Mouse (Mus musculus) kidney, postnatal 0 days (tissue): Measurements from ENCODE around the gene 4930512M02Rik. TPM values are rescaled to one million over a fixed set of nuclear protein-coding genes. Genes with fewer than 3 reads are reported as not detected.

Source experiments
- ATAC-seq: fragments of 200-750 bp; cut with Nextera tagmentation; replicated peaks from 2 replicates; pipeline ENCODE4 v1.8.0; 2017; ENCODE audit warnings: low read depth, moderate number of reproducible peaks, moderate TSS enrichment, moderate library complexity; ENCODE audit not compliant: low FRiP score
- DNase-seq: peaks from one replicate; pipeline ENCODE4 v3.0.0-alpha.2; 2016; ENCODE audit warnings: low spot score
- H3K27ac ChIP-seq: fragments of 300-500 bp; sonication (generic); 2 replicates; pipeline ENCODE4 v1.5.1; 2014; ENCODE audit warnings: mild to moderate bottlenecking
- H3K27me3 ChIP-seq: fragments of 300-500 bp; sonication (generic); 2 replicates; pipeline ENCODE4 v1.6.1; 2014; ENCODE audit warnings: low read length, mixed read lengths; ENCODE audit not compliant: insufficient read depth
- H3K36me3 ChIP-seq: fragments of 300-500 bp; sonication (generic); 2 replicates; pipeline ENCODE4 v1.6.1; 2014; ENCODE audit warnings: low read length, mixed read lengths; ENCODE audit not compliant: insufficient read depth
- H3K4me1 ChIP-seq: fragments of 300-500 bp; sonication (generic); replicated peaks from 2 replicates; pipeline ENCODE4 v1.6.1; 2014; ENCODE audit warnings: antibody characterized with exemption, low read length, mixed read lengths; ENCODE audit not compliant: insufficient read depth
- H3K4me2 ChIP-seq: fragments of 300-500 bp; sonication (generic); 2 replicates; pipeline ENCODE4 v1.6.1; 2014; ENCODE audit warnings: mild to moderate bottlenecking, low read length, moderate library complexity, mixed read lengths
- H3K4me3 ChIP-seq: fragments of 300-500 bp; sonication (generic); replicated peaks from 2 replicates; pipeline ENCODE4 v1.5.1; 2014; ENCODE audit warnings: low read depth, low read length
- H3K9ac ChIP-seq: fragments of 300-500 bp; sonication (generic); 2 replicates; pipeline ENCODE4 v1.6.1; 2014; ENCODE audit warnings: low read depth, low read length
- H3K9me3 ChIP-seq: fragments of 300-500 bp; sonication (generic); replicated peaks from 2 replicates; pipeline ENCODE4 v1.6.1; 2016; ENCODE audit warnings: low read length, inconsistent platforms, mixed read lengths
- CTCF ChIP-seq: IDR thresholded peaks from 2 replicates; pipeline ENCODE4 v1.5.1; 2016; ENCODE audit warnings: antibody characterized with exemption, low read depth, mild to moderate bottlenecking, moderate library complexity
- WGBS: fragments of 180-500 bp; shearing (Covaris S2); extraction: QIAGEN DNeasy Blood & Tissue Kit; methylation state at CpG from one replicate; pipeline ENCODE4 v1.1.7; 2014; 5-methylcytosine and 5-hydroxymethylcytosine counted together
- polyA plus RNA-seq: library from polyadenylated mRNA; unstranded; fragments of >200 nt; fragmentation: Nextera tagmentation; extraction: Ambion mirVana; gene quantifications from 2 replicates; pipeline ENCODE4 v1.2.1, GENCODE M21; 2015

The 4930512M02Rik gene
- polyA plus RNA-seq, 1 experiment from 2014 or later: not detected

DNA sequence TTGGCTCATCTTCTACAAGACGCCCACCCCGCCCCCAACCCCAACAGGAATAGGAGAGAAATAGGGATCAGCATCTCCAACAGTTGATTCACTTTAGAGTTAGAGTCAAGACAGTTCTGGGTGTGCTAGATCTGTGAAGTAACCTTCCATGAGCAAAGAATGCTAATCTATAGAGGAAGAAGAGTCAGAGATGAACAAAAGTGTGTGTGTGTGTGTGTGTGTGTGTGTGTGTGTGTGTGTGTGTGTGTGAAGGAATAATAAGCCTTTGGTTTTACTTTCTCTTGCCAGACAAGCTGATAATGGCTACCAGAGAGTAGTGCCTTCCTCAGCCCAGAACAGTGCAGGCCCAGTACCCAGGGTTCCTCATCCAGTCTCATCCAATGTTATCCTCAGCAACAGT is 59.6 kb downstream of the 4930512M02Rik start:
- Histone ChIP-seq H3K4me3 (no peak overlapping the region), H3K4me1 (no peaks in the 10 kb centered on the region), H3K9ac (no peak overlapping the region), H3K9me3 (no peaks in the 10 kb centered on the region), H3K27me3 (no peaks in the 10 kb centered on the region), H3K27ac (no peak overlapping the region), H3K36me3 (no peaks in the 10 kb centered on the region), H3K4me2 (no peak overlapping the region)
- 85% methylated on average over 2 of the region's 2 CpGs for WGBS
- no peak for ATAC-seq
- no peak for TF ChIP-seq CTCF
- no peak for DNase-seq

DNA sequence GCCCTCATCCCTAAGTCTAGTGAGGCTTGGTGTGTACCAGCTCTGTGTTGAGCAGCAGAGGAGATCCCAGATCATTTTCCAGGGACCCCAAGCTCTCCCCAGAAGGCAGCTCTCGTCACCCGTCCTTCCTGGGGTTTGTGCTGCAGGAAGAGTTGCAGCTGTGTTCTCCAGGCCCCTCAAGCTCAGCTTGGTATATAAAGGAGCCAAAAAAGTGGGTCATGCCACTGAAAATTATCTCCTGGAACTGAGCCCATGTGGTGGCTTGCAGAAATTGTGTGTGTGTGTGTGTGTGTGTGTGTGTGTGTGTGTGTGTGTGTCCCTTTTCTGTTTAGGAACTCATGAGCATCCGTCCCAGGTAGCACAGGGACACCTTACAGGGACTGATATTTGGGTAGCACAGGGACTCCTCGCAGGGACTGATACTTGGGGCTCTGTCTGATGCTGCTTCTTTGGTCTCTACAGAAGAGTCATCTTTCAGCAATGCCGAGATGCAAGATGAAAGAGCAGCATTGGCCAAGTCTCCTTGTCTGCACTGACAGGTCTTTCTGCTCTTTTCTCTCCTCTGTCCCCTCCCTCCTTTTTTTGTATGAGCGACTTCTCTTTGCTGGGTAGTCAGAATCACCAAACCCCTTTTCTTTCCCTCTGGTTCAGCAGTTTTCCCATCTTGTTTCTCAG is 62.4 kb downstream of the 4930512M02Rik start:
- no peak overlapping the region for H3K4me3 ChIP-seq
- no peak overlapping the region for H3K9ac ChIP-seq
- H3K9me3 ChIP-seq: no peaks in the 10 kb centered on the region
- H3K36me3 ChIP-seq: no peaks in the 10 kb centered on the region
- ATAC-seq (no peak), DNase-seq (no peak)
- no peak for TF ChIP-seq CTCF
- no peaks in the 10 kb centered on the region for H3K27me3 ChIP-seq
- 67% methylated on average over 6 of the region's 6 CpGs for WGBS
- H3K4me1 ChIP-seq: no peaks in the 10 kb centered on the region
- H3K4me2 ChIP-seq: no peak overlapping the region
- no peak overlapping the region for H3K27ac ChIP-seq

DNA sequence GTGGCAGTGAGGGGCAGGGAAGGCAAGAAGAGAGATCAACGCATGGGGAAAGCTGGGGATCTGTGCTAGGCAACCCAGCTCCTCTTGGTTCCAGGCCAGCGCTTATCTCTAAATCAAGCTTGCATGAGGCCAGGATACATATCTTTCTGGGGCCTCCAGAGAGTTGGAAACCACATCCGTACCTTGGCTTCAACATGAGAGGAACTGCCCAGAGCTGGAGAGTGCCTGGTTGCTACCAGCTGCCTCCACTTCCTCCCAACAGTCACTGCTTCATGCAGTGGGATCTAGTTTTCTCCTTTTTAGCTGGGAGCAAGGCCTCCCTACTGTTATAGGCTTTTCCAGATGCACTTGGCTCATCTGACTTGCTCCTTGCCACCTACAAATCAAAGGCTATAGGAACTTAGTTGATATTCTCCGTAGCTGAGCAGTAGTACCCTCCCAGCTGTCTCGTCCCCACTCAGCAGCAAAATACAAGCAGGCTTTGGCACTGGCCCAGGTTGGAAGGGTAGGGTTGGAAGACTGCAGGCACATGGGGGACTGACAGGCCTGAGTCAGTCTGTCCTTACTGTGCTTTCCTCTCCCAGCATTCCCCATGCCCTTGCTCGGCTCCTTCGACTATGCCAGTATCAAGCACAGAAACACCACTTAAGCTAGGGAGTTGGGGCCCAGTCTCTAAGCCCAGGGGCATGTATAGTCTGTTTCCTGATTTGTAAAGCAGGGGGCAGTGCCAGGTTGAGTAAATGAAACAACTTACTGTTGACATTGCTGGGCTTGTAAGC is 63.2 kb downstream of the 4930512M02Rik start:
- H3K4me2 ChIP-seq: no peak overlapping the region
- no peak overlapping the region for H3K4me3 ChIP-seq
- no peaks in the 10 kb centered on the region for H3K36me3 ChIP-seq
- H3K4me1 ChIP-seq: no peaks in the 10 kb centered on the region
- DNase-seq: no peak
- H3K27me3 ChIP-seq: no peaks in the 10 kb centered on the region
- H3K9ac ChIP-seq: no peak overlapping the region
- no peaks in the 10 kb centered on the region for H3K9me3 ChIP-seq
- H3K27ac ChIP-seq: no peak overlapping the region
- 0 out of 2 replicates have a peak, but pooled peaks have one; percentile 33 for ATAC-seq
- 65% methylated on average over 7 of the region's 7 CpGs for WGBS
- no peak for TF ChIP-seq CTCF

DNA sequence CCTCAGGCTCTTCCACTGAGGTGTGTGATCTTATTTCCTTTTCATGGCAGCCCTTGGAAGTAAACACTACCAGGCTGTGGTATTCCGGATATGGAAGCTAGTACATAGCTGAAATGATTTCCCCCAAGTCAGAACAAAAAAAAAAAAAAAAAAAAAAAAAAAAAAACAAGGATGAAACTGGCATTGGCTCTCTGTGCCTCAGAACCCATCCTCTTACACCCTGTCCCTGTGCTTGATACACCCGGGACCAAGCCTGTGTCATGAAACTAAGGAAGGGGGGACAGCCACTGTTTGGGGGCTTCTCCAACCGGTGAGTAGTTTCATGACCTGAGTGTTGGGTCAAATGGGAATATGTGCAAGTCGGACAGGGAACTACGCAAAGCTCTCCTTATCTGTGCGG is 66.5 kb downstream of the 4930512M02Rik start:
- Histone ChIP-seq H3K9ac (no peak overlapping the region), H3K27me3 (no peaks in the 10 kb centered on the region), H3K9me3 (no peaks in the 10 kb centered on the region), H3K4me1 (no peaks in the 10 kb centered on the region), H3K36me3 (no peaks in the 10 kb centered on the region), H3K27ac (no peak overlapping the region), H3K4me3 (no peak overlapping the region), H3K4me2 (no peak overlapping the region)
- DNase-seq: no peak
- no peak for TF ChIP-seq CTCF
- ATAC-seq: no peak
- WGBS: 89% methylated on average over 6 of the region's 6 CpGs

DNA sequence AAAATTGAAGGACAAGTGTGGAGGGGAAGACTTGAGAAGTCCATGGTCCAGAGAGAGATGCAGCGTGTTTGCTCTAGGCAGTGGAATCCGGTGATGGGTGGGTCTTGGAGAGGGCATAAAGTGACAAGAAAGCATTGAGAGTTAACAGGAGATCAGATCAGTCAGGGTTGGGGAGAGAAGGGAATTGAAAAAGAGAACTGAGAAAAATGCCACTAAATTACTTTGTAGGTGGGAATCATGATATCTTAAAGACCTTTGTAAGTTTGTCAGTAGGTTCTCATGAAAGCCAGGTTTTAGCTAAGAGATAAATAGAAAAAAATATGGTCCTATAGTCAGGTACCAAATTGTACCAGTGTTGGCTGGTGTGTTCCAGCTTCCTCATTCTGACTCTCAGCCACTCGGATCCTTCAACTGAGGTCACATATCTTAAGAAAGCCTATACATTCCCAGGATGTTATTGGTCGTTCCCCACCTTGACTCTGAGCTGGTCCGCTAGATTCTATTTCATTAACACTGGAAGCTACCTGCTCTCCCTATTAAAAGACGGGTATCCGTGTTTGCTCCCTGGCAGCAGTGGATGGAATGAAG is 68.4 kb downstream of the 4930512M02Rik start:
- Histone ChIP-seq H3K27me3 (no peaks in the 10 kb centered on the region), H3K9ac (no peak overlapping the region), H3K4me3 (no peak overlapping the region), H3K9me3 (no peaks in the 10 kb centered on the region), H3K4me1 (no peaks in the 10 kb centered on the region), H3K27ac (no peak overlapping the region), H3K4me2 (no peak overlapping the region), H3K36me3 (no peaks in the 10 kb centered on the region)
- TF ChIP-seq CTCF: no peak
- ATAC-seq (no peak), DNase-seq (no peak)
- WGBS: 81% methylated on average over 7 of the region's 7 CpGs

DNA sequence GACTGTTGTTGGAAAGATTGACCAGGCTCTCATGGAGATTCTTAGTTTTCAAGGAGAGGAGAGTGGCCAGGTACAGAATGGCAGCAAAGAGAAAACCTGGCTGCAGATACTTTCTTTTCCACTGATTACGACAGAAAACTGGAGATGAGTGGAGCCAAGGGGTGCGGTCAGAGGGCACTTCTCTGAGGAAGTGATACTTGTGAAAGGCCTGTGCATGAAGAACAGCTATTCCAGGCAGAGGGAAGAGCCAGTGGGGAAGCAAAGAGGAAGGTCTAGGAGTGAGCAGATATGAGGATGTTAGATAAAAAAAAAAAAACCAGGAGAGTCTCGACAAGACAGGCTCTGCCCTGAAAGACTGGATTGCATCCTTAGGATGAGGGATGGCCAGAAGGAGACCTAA is 69.0 kb downstream of the 4930512M02Rik start:
- Histone ChIP-seq H3K4me2 (no peak overlapping the region), H3K9me3 (no peaks in the 10 kb centered on the region), H3K4me1 (no peaks in the 10 kb centered on the region), H3K27ac (no peak overlapping the region), H3K27me3 (no peaks in the 10 kb centered on the region), H3K4me3 (no peak overlapping the region), H3K36me3 (no peaks in the 10 kb centered on the region), H3K9ac (no peak overlapping the region)
- TF ChIP-seq CTCF: no peak
- ATAC-seq (no peak), DNase-seq (no peak)
- WGBS: 81% methylated on average over 3 of the region's 3 CpGs
